Mouse (Mus musculus) liver, adult 2 months (tissue): ENCODE results near the gene Zbtb46.
"Not testable (repeated sequence)": the region's sequence is repeated elsewhere in the genome, so short reads cannot be mapped to it uniquely, and the experiment has no call there.

ENCODE experiments used
- CTCF ChIP-seq: fragments of 200-500 bp; IDR thresholded peaks from 2 replicates; pipeline ENCODE4 v1.5.1; 2011; ENCODE audit warnings: low read depth, low read length, control low read depth
- POLR2A ChIP-seq: fragments of 200-500 bp; IDR thresholded peaks from 2 replicates; pipeline ENCODE4 v1.6.1; 2011; ENCODE audit warnings: low read length, control low read depth; ENCODE audit not compliant: insufficient read depth; ENCODE audit errors: extremely low read depth

DNA sequence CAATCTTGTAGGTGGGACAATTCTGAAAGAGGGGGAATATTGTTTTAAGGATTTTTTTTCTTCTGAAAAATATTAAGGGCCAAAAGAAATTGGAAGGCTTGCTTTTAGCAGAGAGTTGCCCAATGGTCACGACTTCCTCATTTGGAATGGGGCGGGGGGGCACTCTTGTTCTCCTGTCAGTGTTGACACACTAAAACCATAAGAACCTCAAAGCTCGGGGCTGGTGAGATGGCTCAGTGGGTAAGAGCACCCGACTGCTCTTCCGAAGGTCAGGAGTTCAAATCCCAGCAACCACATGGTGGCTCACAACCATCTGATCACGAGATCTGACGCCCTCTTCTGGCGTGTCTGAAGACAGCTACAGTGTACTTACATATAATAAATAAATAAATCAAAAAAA lies 36.6 kb upstream of the Zbtb46 start:
- TF ChIP-seq POLR2A, CTCF: not testable (repeated sequence)
